Mouse (Mus musculus): ENCODE measurements around the gene Srrm4. TPM values are rescaled to one million over a fixed set of nuclear protein-coding genes. Genes with fewer than 3 reads are reported as not detected.

Srrm4 gene
- polyA plus RNA-seq, 1 experiment: 0.06 TPM

GRCm38 (mm10) chr5:116588836-116589235, 2.8 kb downstream of the Srrm4 start:
- Histone ChIP-seq H3K36me3 (ENCODE audit: control insufficient read depth, insufficient read depth) (no peaks in the 10 kb centered on the region), H3ac (ENCODE audit: control insufficient read depth, insufficient read length, low read depth) (no peak overlapping the region), H3K79me3 (ENCODE audit: low read depth) (no peaks in the 10 kb centered on the region), H3K27me3 (ENCODE audit: control insufficient read depth, insufficient read depth, insufficient read length) (no peaks in the 10 kb centered on the region), H3K79me2 (ENCODE audit: control insufficient read depth, insufficient read depth) (no peaks in the 10 kb centered on the region), H3K4me3 (ENCODE audit: insufficient read depth, poor library complexity, severe bottlenecking) (no peak overlapping the region)
- TF ChIP-seq MAX (IDR thresholded peaks at IDR 0.05) (no peak), CTCF (IDR thresholded peaks at IDR 0.05; ENCODE audit: control insufficient read depth, insufficient read depth, insufficient read length) (no peak)

- H3K27me3 ChIP-seq (ENCODE audit: control insufficient read depth, insufficient read depth, insufficient read length): no peaks in the 10 kb centered on the region
These were observed 12.1 kb downstream of the Srrm4 start for GRCm38 (mm10) chr5:116579533-116579932.

GRCm38 (mm10) chr5:116577082-116577481, 14.5 kb downstream of the Srrm4 start:
- TF ChIP-seq MYOG (IDR thresholded peaks at IDR 0.05; ENCODE audit: control insufficient read depth, extremely low read depth, insufficient read length) (no peak), FOSL1 (IDR thresholded peaks at IDR 0.05; ENCODE audit: insufficient read depth, low read length, poor library complexity, severe bottlenecking) (no peak), CEBPB (IDR thresholded peaks at IDR 0.05; ENCODE audit: low read depth) (no peak), USF1 (IDR thresholded peaks at IDR 0.05; ENCODE audit: low read depth) (no peak), CTCF (IDR thresholded peaks at IDR 0.05; ENCODE audit: control insufficient read depth, insufficient read depth, insufficient read length) (no peak), MAX (IDR thresholded peaks at IDR 0.05) (no peak), MYOD1 (IDR thresholded peaks at IDR 0.05; ENCODE audit: control insufficient read depth, insufficient read length, low read depth) (no peak)
- Histone ChIP-seq H3K36me3 (ENCODE audit: control insufficient read depth, insufficient read depth) (no peaks in the 10 kb centered on the region), H3ac (ENCODE audit: control insufficient read depth, insufficient read length, low read depth) (no peak overlapping the region), H3K4me3 (ENCODE audit: insufficient read depth, poor library complexity, severe bottlenecking) (no peak overlapping the region), H3K27me3 (ENCODE audit: control insufficient read depth, insufficient read depth, insufficient read length) (no peaks in the 10 kb centered on the region), H3K79me2 (ENCODE audit: control insufficient read depth, insufficient read depth) (no peaks in the 10 kb centered on the region), H3K79me3 (ENCODE audit: low read depth) (no peaks in the 10 kb centered on the region)

More at GRCm38 (mm10) chr5:116579533-116579932, 12.1 kb downstream of the Srrm4 start:
- Histone ChIP-seq H3K36me3 (ENCODE audit: control insufficient read depth, insufficient read depth) (no peaks in the 10 kb centered on the region), H3K79me3 (ENCODE audit: low read depth) (no peaks in the 10 kb centered on the region), H3K79me2 (ENCODE audit: control insufficient read depth, insufficient read depth) (no peaks in the 10 kb centered on the region), H3K4me3 (ENCODE audit: insufficient read depth, poor library complexity, severe bottlenecking) (no peak overlapping the region), H3ac (ENCODE audit: control insufficient read depth, insufficient read length, low read depth) (no peak overlapping the region)
- TF ChIP-seq MYOG (IDR thresholded peaks at IDR 0.05; ENCODE audit: control insufficient read depth, extremely low read depth, insufficient read length) (no peak), USF1 (IDR thresholded peaks at IDR 0.05; ENCODE audit: low read depth) (no peak), CTCF (IDR thresholded peaks at IDR 0.05; ENCODE audit: control insufficient read depth, insufficient read depth, insufficient read length) (no peak), FOSL1 (IDR thresholded peaks at IDR 0.05; ENCODE audit: insufficient read depth, low read length, poor library complexity, severe bottlenecking) (no peak), MAX (IDR thresholded peaks at IDR 0.05) (no peak), MYOD1 (IDR thresholded peaks at IDR 0.05; ENCODE audit: control insufficient read depth, insufficient read length, low read depth) (no peak), CEBPB (IDR thresholded peaks at IDR 0.05; ENCODE audit: low read depth) (no peak)

- TF ChIP-seq MYOD1 (IDR thresholded peaks at IDR 0.05; ENCODE audit: control insufficient read depth, insufficient read length, low read depth): no peak
- TF ChIP-seq FOSL1 (IDR thresholded peaks at IDR 0.05; ENCODE audit: insufficient read depth, low read length, poor library complexity, severe bottlenecking): no peak
- no peak for TF ChIP-seq MAX (IDR thresholded peaks at IDR 0.05)
- no peak for TF ChIP-seq USF1 (IDR thresholded peaks at IDR 0.05; ENCODE audit: low read depth)
- no peak for TF ChIP-seq MYOG (IDR thresholded peaks at IDR 0.05; ENCODE audit: control insufficient read depth, extremely low read depth, insufficient read length)
- TF ChIP-seq CEBPB (IDR thresholded peaks at IDR 0.05; ENCODE audit: low read depth): no peak
- TF ChIP-seq CTCF (IDR thresholded peaks at IDR 0.05; ENCODE audit: control insufficient read depth, insufficient read depth, insufficient read length): no peak
- Histone ChIP-seq H3K36me3 (ENCODE audit: control insufficient read depth, insufficient read depth) (no peaks in the 10 kb centered on the region), H3K4me3 (ENCODE audit: insufficient read depth, poor library complexity, severe bottlenecking) (no peak overlapping the region), H3K79me2 (ENCODE audit: control insufficient read depth, insufficient read depth) (no peaks in the 10 kb centered on the region), H3ac (ENCODE audit: control insufficient read depth, insufficient read length, low read depth) (no peak overlapping the region), H3K27me3 (ENCODE audit: control insufficient read depth, insufficient read depth, insufficient read length) (no peaks in the 10 kb centered on the region), H3K79me3 (ENCODE audit: low read depth) (no peaks in the 10 kb centered on the region)
These were observed 18.3 kb downstream of the Srrm4 start for GRCm38 (mm10) chr5:116573307-116573706.

- Histone ChIP-seq H3K36me3 (ENCODE audit: control insufficient read depth, insufficient read depth) (no peaks in the 10 kb centered on the region), H3K79me2 (ENCODE audit: control insufficient read depth, insufficient read depth) (no peaks in the 10 kb centered on the region), H3ac (ENCODE audit: control insufficient read depth, insufficient read length, low read depth) (no peak overlapping the region), H3K4me3 (ENCODE audit: insufficient read depth, poor library complexity, severe bottlenecking) (no peak overlapping the region), H3K27me3 (ENCODE audit: control insufficient read depth, insufficient read depth, insufficient read length) (no peaks in the 10 kb centered on the region), H3K79me3 (ENCODE audit: low read depth) (no peaks in the 10 kb centered on the region)
- TF ChIP-seq CEBPB (IDR thresholded peaks at IDR 0.05; ENCODE audit: low read depth) (no peak), USF1 (IDR thresholded peaks at IDR 0.05; ENCODE audit: low read depth) (no peak), MAX (IDR thresholded peaks at IDR 0.05) (no peak), FOSL1 (IDR thresholded peaks at IDR 0.05; ENCODE audit: insufficient read depth, low read length, poor library complexity, severe bottlenecking) (no peak), MYOD1 (IDR thresholded peaks at IDR 0.05; ENCODE audit: control insufficient read depth, insufficient read length, low read depth) (no peak), CTCF (IDR thresholded peaks at IDR 0.05; ENCODE audit: control insufficient read depth, insufficient read depth, insufficient read length) (no peak)
These were observed 19.7 kb downstream of the Srrm4 start for GRCm38 (mm10) chr5:116571936-116572335.

- H3K36me3 ChIP-seq (ENCODE audit: control insufficient read depth, insufficient read depth): no peaks in the 10 kb centered on the region
- H3K79me2 ChIP-seq (ENCODE audit: control insufficient read depth, insufficient read depth): no peaks in the 10 kb centered on the region
- no peaks in the 10 kb centered on the region for H3K79me3 ChIP-seq (ENCODE audit: low read depth)
- H3K4me3 ChIP-seq (ENCODE audit: insufficient read depth, poor library complexity, severe bottlenecking): no peak overlapping the region
- H3K27me3 ChIP-seq (ENCODE audit: control insufficient read depth, insufficient read depth, insufficient read length): no peaks in the 10 kb centered on the region
- TF ChIP-seq CTCF (IDR thresholded peaks at IDR 0.05; ENCODE audit: control insufficient read depth, insufficient read depth, insufficient read length) (no peak), USF1 (IDR thresholded peaks at IDR 0.05; ENCODE audit: low read depth) (no peak), MYOD1 (IDR thresholded peaks at IDR 0.05; ENCODE audit: control insufficient read depth, insufficient read length, low read depth) (no peak), CEBPB (IDR thresholded peaks at IDR 0.05; ENCODE audit: low read depth) (no peak), MAX (IDR thresholded peaks at IDR 0.05) (no peak), FOSL1 (IDR thresholded peaks at IDR 0.05; ENCODE audit: insufficient read depth, low read length, poor library complexity, severe bottlenecking) (no peak), MYOG (IDR thresholded peaks at IDR 0.05; ENCODE audit: control insufficient read depth, extremely low read depth, insufficient read length) (no peak)
- no peak overlapping the region for H3ac ChIP-seq (ENCODE audit: control insufficient read depth, insufficient read length, low read depth)
These were observed 20.3 kb downstream of the Srrm4 start for GRCm38 (mm10) chr5:116571232-116571861.

Measured in C2C12 (cell line).